Mouse (Mus musculus) B cell, adult (primary cell): ENCODE measurements around the gene Mrpl24. TPM values are rescaled to one million over a fixed set of nuclear protein-coding genes. Genes with fewer than 3 reads are reported as not detected.

ENCODE experiments used
- total RNA-seq: library from RNA; stranded (reverse); gene quantifications from 4 replicates; pipeline ENCODE4 v1.2.4, GENCODE M21; 2023; ENCODE audit not compliant: inconsistent age

Mrpl24 gene
- 126 to 163 TPM (median 139 TPM) in 4 replicates for total RNA-seq

GRCm38 (mm10) chr3:87919336-87920108 lies at the start of gene Mrpl24:
Gene Mrpl24, plus strand, starts transcription at chr3:87919506.

GRCm38 (mm10) chr3:87885281-87886003 lies 33.9 kb upstream of the Mrpl24 start, which contains the start of gene Prcc:
Gene Prcc, minus strand, starts transcription at chr3:87885608.

GRCm38 (mm10) chr3:87905880-87906485 lies 13.3 kb upstream of the Mrpl24 start, which contains the start of gene Hdgf:
Gene Hdgf, plus strand, starts transcription at chr3:87906321.

GRCm38 (mm10) chr3:87930078-87930795 lies 10.9 kb downstream of the Mrpl24 start, which contains the start of the genes Isg20l2 and Rrnad1:
Gene Isg20l2, plus strand, starts transcription at chr3:87930314.
Gene Rrnad1, minus strand, starts transcription at chr3:87930717.

GRCm38 (mm10) chr3:87948378-87949265 lies 29.3 kb downstream of the Mrpl24 start, which contains the start of gene Crabp2:
Gene Crabp2, plus strand, starts transcription at chr3:87948666.

GRCm38 (mm10) chr3:87970939-87971488 lies 51.7 kb downstream of the Mrpl24 start, which contains the start of gene Nes:
Gene Nes, plus strand, starts transcription at chr3:87971078.

Other genes starting within 250 kb of the Mrpl24 start
- 0.26 to 1.7 TPM (median 0.80 TPM) in 3 of 4 replicates, not detected in the other for gene Lrrc71, start 170.9 kb upstream of the Mrpl24 start, total RNA-seq
- gene Ntrk1, start 124.3 kb upstream of the Mrpl24 start, total RNA-seq = not detected in 4 replicates
- gene Insrr, start 122.6 kb upstream of the Mrpl24 start, total RNA-seq = 0.09 TPM in 1 of 4 replicates, not detected in the others
- 16.6 to 23.2 TPM (median 22.4 TPM) in 4 replicates for gene Pear1, start 95.2 kb upstream of the Mrpl24 start, total RNA-seq
- 27.4 to 31.3 TPM (median 29.4 TPM) in 4 replicates for gene Sh2d2a, start 72.8 kb upstream of the Mrpl24 start, total RNA-seq
- 54.7 to 61.5 TPM (median 57.6 TPM) in 4 replicates for gene Prcc, start 33.9 kb upstream of the Mrpl24 start, total RNA-seq
- 77.9 to 83.0 TPM (median 79.1 TPM) in 4 replicates for gene Hdgf, start 13.2 kb upstream of the Mrpl24 start, total RNA-seq
- gene Isg20l2, start 10.8 kb downstream of the Mrpl24 start, total RNA-seq = 64.0 to 71.6 TPM (median 66.1 TPM) in 4 replicates
- 29.4 to 38.4 TPM (median 34.5 TPM) in 4 replicates for gene Rrnad1, start 11.2 kb downstream of the Mrpl24 start, total RNA-seq
- gene Crabp2, start 29.2 kb downstream of the Mrpl24 start, total RNA-seq = 0.78 to 2.5 TPM (median 1.4 TPM) in 4 replicates
- not detected in 4 replicates for gene Nes, start 51.6 kb downstream of the Mrpl24 start, total RNA-seq
- gene Bcan, start 80.7 kb downstream of the Mrpl24 start, total RNA-seq = not detected in 4 replicates
- not detected in 4 replicates for gene Hapln2, start 108.1 kb downstream of the Mrpl24 start, total RNA-seq
- gene Gpatch4, start 123.6 kb downstream of the Mrpl24 start, total RNA-seq = 13.7 to 20.9 TPM (median 16.4 TPM) in 4 replicates
- gene Naxe, start 139.0 kb downstream of the Mrpl24 start, total RNA-seq = 27.1 to 33.9 TPM (median 32.0 TPM) in 4 replicates
- gene Ttc24, start 158.8 kb downstream of the Mrpl24 start, total RNA-seq = not detected in 4 replicates
- gene Iqgap3, start 162.5 kb downstream of the Mrpl24 start, total RNA-seq = 0.42 to 1.5 TPM (median 0.56 TPM) in 4 replicates
- 342 to 418 TPM (median 405 TPM) in 4 replicates for gene Mef2d, start 222.9 kb downstream of the Mrpl24 start, total RNA-seq